In genomic region chr6:13678349-13678748, GRCm38 (mm10) we compare ENCODE assay signal across 8 mouse cellular contexts. TPM values are rescaled to one million over a fixed set of nuclear protein-coding genes. Genes with fewer than 3 reads are reported as not detected.
DNase-seq lines count a peak whose midpoint lies in the region; ATAC-seq lines count a peak whose summit lies in the region.

No protein-coding gene starts in this region.

- no peak for DNase-seq in neural tube, embryonic 11.5 days (ENCODE audit: low spot score)
- DNase-seq in neural tube, embryonic 10.5 days (ENCODE audit: extremely low spot score, low spot score) = no peak
- no peak for DNase-seq in right cerebral cortex, adult 18-20 months

- no peak overlapping the region for H3K27ac ChIP-seq in neural tube, embryonic 11.5 days (ENCODE audit: low read depth, low read length)
- H3K27ac ChIP-seq in limb, embryonic 13.5 days = peak overlapping the region; percentile 58; the same call in 1 of the 2 replicates
- H3K27ac ChIP-seq in stomach, embryonic 14.5 days (ENCODE audit: low read length) = 0 out of 2 replicates have a peak overlapping the region, but pooled peaks have one; percentile 34

- H3K27me3 ChIP-seq in erythroblast, embryonic 14.5 days (ENCODE audit: control insufficient read depth) = no peaks in the 10 kb centered on the region
- H3K27me3 ChIP-seq in neural tube, embryonic 11.5 days (ENCODE audit: control insufficient read depth, insufficient read depth, low read length) = no peaks in the 10 kb centered on the region
- no peaks in the 10 kb centered on the region for H3K27me3 ChIP-seq in limb, embryonic 13.5 days
- no peaks in the 10 kb centered on the region for H3K27me3 ChIP-seq in stomach, embryonic 14.5 days (ENCODE audit: control insufficient read depth, insufficient read depth, low read length)

- ATAC-seq in erythroblast, adult 5-6 weeks (replicated peaks; ENCODE audit: low FRiP score, poor library complexity, severe bottlenecking) = no peak
- no peak for ATAC-seq in neural tube, embryonic 11.5 days (ENCODE audit: insufficient read depth, low FRiP score, low TSS enrichment)
- no peak for ATAC-seq in limb, embryonic 13.5 days (ENCODE audit: low FRiP score, low read depth)
- no peak for ATAC-seq in stomach, embryonic 14.5 days (ENCODE audit: insufficient number of reproducible peaks, insufficient read depth, low FRiP score, low read depth)
- no peak for ATAC-seq in erythroid progenitor cell, adult 5-6 weeks (replicated peaks; ENCODE audit: low FRiP score, poor library complexity, severe bottlenecking)

- H3K4me1 ChIP-seq in erythroblast, embryonic 14.5 days (ENCODE audit: control insufficient read depth) = peaks cover 20% of the 10 kb centered on the region
- H3K4me1 ChIP-seq in neural tube, embryonic 11.5 days (ENCODE audit: control insufficient read depth, insufficient read depth, low read length) = 0 out of 2 replicates have a peak, but pooled peaks cover 2% of the 10 kb centered on the region
- H3K4me1 ChIP-seq in limb, embryonic 13.5 days = peaks cover 11% of the 10 kb centered on the region; the same call in 1 of the 2 replicates
- H3K4me1 ChIP-seq in stomach, embryonic 14.5 days (ENCODE audit: control insufficient read depth, insufficient read depth, low read length) = 0 out of 2 replicates have a peak, but pooled peaks cover 2% of the 10 kb centered on the region

- no peaks in the 10 kb centered on the region for H3K36me3 ChIP-seq in erythroblast, embryonic 14.5 days (ENCODE audit: control insufficient read depth)
- H3K36me3 ChIP-seq in neural tube, embryonic 11.5 days (ENCODE audit: control insufficient read depth, insufficient read depth, low read length) = no peaks in the 10 kb centered on the region
- no peaks in the 10 kb centered on the region for H3K36me3 ChIP-seq in limb, embryonic 13.5 days
- no peaks in the 10 kb centered on the region for H3K36me3 ChIP-seq in stomach, embryonic 14.5 days (ENCODE audit: control insufficient read depth, insufficient read depth, low read length)

- H3K9me3 ChIP-seq in erythroblast, embryonic 14.5 days (ENCODE audit: control insufficient read depth, low read length) = no peaks in the 10 kb centered on the region
- no peaks in the 10 kb centered on the region for H3K9me3 ChIP-seq in neural tube, embryonic 11.5 days (ENCODE audit: control insufficient read depth, low read length)
- H3K9me3 ChIP-seq in limb, embryonic 13.5 days = no peaks in the 10 kb centered on the region
- H3K9me3 ChIP-seq in stomach, embryonic 14.5 days (ENCODE audit: control insufficient read depth, low read depth, low read length) = no peaks in the 10 kb centered on the region

- peak overlapping the region; percentile 88 for H3K4me3 ChIP-seq in erythroblast, embryonic 14.5 days (replicated peaks)
- peak overlapping the region; percentile 71 for H3K4me3 ChIP-seq in neural tube, embryonic 11.5 days (ENCODE audit: low read depth, low read length)
- H3K4me3 ChIP-seq in limb, embryonic 13.5 days = peak overlapping the region; percentile 94
- H3K4me3 ChIP-seq in stomach, embryonic 14.5 days (ENCODE audit: low read depth, low read length) = peak overlapping the region; percentile 86

- peak overlapping the region; percentile 44 for H3K4me2 ChIP-seq in neural tube, embryonic 11.5 days (ENCODE audit: low read depth)
- H3K4me2 ChIP-seq in limb, embryonic 13.5 days (replicated peaks) = peak overlapping the region; percentile 80
- peak overlapping the region; percentile 44 for H3K4me2 ChIP-seq in stomach, embryonic 14.5 days (replicated peaks; ENCODE audit: low read depth, low read length)

- H3K9ac ChIP-seq in neural tube, embryonic 11.5 days (ENCODE audit: low read length) = peak overlapping the region; percentile 39; the same call in 1 of the 2 replicates
- H3K9ac ChIP-seq in limb, embryonic 13.5 days = peak overlapping the region; percentile 43; the same call in 1 of the 2 replicates
- no peak overlapping the region for H3K9ac ChIP-seq in stomach, embryonic 14.5 days (replicated peaks; ENCODE audit: low read depth, low read length)

- 19% methylated on average over 5 of the region's 5 CpGs for WGBS in neural tube, embryonic 11.5 days
- WGBS in limb, embryonic 13.5 days = 14% methylated on average over 5 of the region's 5 CpGs
- 19% methylated on average over 5 of the region's 5 CpGs for WGBS in stomach, embryonic 14.5 days

RNA-seq across cellular contexts. Expression of gene Bmt2, which starts 0.6 kb away (rescaled TPM):
- polyA plus RNA-seq in erythroblast, embryonic 14.5 days (2012) = 0.01 TPM in 2 replicates
- 2.3 and 6.5 TPM in 2 replicates for total RNA-seq in erythroblast, adult 5-6 weeks (2015; ENCODE audit: low replicate concordance)
- total RNA-seq in erythroblast, adult 5-6 weeks (2017; ENCODE audit: low replicate concordance) = 4.0 and 6.0 TPM in 2 replicates
- polyA plus RNA-seq in neural tube, embryonic 11.5 days (2014; fragmentation: Nextera tagmentation; extraction: Ambion mirVana) = 22.0 and 22.7 TPM in 2 replicates
- 18.7 and 19.7 TPM in 2 replicates for polyA plus RNA-seq in limb, embryonic 13.5 days (2015; fragmentation: Nextera tagmentation; extraction: Ambion mirVana)
- 22.5 and 25.8 TPM in 2 replicates for polyA plus RNA-seq in stomach, embryonic 14.5 days (2014; fragmentation: Nextera tagmentation; extraction: Ambion mirVana)
- 2.9 and 4.0 TPM in 2 replicates for total RNA-seq in erythroid progenitor cell, adult 5-6 weeks (2015; ENCODE audit: low replicate concordance)
- 5.9 and 6.2 TPM in 2 replicates for total RNA-seq in erythroid progenitor cell, adult 5-6 weeks (2017; ENCODE audit: low replicate concordance)

Comparison
In these comparisons a context has a peak if more than half of its experiments do, and no peak if none do; other contexts are left out.
1. RNA of gene Bmt2, which starts 0.6 kb away (polyA plus RNA-seq): 22.0 to 22.7 TPM in neural tube, embryonic 11.5 days, 22.5 to 25.8 TPM in stomach, embryonic 14.5 days and 18.7 to 19.7 TPM in limb, embryonic 13.5 days; 0.01 TPM in erythroblast, embryonic 14.5 days; every median in the first group is over 10 times any median in the second.
2. Peak in every context shown above with its lines, with median percentiles within 50 percentile points of each other: H3K4me3 ChIP-seq and H3K4me2 ChIP-seq.